Mouse (Mus musculus) kidney, adult 9 months (tissue): Measurements from ENCODE around the gene Ebp.

Source experiments
- DNase-seq: peaks from one replicate; pipeline ENCODE4 v3.0.0; 2022

Ebp gene

DNA sequence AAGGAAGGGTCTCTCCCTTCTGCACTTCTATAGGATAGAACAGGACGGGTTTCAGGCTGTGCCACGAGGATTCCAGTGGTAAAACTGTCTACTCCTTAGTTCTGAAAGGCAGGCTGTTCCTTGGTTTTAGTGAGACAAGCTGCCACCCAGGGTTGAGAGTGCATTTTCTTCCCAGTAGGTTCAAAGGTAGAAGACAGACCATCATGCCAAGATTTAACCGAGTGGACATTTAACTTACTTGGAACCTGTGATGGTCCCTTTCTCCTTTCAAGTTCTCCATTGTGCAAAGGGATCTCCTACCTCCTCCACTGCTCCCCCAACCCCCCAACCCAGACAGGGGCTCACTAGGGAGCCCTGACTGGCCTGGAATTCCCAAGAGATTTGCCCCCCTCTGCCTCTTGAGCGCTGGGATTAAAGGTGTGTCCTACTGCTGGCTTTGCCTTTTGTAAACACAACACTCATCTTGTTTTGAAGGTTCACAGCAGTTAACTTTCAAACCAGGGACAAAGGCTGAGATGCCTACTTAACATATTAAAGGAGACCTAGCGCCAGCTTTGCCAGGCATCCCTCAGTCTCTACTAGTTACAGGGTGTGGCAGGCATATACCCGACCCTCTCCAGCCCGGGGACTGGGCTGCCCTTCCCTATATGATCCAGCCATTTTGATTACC, 10.3 kb downstream of the Ebp start:
- peak; percentile 70 for DNase-seq

DNA sequence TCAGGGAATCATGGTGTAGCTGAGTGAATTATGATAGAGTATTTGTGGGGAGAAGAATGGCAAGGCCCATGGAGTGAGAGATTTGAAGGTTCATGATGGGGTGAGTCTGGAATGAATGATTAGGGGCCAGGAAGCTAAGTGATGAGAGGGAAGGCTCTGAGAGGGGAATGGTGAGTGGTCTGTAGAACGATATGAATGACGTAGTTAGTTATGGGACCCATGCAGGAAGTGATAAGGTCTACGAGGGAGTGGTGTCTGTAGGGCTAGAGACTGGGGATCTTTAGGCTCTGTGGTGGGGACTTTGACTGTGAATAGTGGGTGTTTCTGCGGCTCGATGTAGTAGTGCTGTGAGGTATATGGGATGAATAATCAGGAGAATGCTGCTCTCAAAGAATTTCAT, 13.7 kb downstream of the Ebp start:
- DNase-seq = no peak

DNA sequence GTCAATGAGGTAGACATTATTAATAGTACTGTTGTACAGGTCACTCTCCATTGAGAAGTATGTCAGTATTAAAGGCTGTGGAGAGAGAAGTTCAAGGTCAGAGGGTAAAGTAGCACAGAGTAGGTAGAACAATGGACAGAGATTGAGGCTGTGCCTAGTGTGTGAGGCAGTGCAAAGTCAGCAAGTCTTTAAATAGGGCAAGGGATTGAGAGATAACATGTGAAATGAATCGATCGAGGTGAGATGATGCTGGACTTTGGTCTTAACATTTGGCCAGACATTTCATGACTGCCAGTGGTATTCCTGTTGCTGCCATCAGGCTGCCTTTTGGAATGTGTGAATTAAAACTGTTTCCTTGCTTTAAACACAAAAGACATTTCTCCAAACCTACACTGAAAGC, 14.4 kb downstream of the Ebp start:
- DNase-seq = no peak

DNA sequence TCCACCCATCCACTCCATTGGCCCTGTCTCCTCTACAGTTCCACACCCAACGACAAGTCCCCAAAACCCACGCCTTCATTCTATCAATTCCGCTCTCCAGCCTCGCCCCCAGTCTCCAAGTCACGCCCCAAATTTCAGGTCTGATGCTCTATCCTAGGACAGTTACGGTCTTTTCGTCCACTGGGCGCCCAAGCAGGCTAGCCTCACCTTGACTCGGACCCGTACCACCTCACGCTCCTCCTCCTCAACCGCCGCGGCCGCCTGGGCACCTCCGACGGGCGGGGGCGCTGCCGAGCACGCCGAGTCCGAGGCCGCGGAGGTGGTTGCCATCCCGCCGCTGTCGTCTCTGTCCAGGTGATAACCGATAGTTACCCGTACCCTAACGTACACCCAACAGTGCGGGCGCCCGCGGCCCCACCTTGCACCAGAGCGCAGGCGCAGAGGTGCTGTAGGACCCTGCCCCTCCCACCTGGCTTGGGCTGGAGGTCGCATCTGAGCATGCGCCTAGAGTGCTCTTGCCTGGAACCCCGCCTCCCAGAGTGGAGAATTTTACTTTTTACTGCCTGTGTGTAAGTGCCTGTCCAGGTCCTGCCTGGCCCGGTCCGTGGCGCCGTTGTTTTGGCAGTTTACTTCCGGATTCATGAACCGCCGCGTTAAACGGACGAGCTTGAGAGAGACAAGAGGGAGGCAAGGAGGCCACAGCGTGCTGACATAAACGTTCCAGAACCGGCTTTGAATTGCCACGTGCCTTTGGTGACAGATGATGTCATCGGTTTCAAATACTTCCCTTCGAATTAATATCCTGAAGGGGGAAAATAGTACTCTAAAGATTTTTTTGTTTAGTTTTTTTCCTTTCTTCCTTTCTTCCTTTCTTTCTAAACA, 17.6 kb downstream of the Ebp start, which contains the start of gene Tbc1d25:
Gene Tbc1d25 (minus strand): TSS at position 678 of the 882 bp plus-strand sequence.
- peak; percentile 94 for DNase-seq

- DNase-seq = no peak
These were observed 18.2 kb downstream of the Ebp start for GRCm38 (mm10) chrX:8175169-8175503.

DNA sequence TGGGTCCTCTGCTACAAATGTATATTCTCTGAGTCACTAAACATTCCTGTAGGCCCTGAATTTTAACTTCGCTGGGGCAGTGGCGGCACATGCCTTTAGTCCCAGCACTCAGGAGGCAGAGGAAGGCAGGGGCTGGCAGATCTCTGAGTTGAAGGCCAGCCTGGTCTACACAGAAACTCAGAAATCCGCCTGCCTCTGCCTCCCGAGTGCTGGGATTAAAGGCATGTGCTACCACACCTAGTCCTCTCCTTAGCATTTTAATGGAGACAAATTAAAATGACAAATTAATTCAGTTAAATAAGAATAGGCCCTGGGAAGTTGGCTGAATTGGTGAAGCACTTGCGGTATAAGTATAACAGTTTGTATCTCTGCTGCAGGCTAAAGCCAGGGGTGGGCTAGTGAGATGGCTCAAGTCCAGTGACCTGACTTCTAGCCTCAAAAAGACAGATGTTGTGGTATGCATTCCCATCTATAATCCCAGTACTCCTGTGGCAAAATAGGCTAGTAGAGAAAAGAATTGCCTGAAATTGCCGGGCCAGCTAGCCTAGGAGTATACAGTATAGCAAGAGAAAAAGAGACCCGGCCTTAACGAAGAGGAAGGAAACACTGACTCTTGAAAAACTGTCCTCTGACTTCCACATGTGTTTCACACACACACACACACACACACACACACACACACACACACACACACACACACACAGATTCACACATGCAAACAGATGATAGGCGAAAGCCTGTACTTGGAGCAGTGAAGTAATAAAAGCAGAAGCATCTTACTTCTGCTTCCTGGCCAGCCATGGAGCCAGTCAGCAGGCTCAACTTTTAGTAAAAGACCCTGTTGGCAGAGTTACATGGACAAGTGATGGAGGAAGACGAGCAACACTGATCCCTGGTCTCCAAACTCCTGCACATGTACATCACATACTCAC, 25.3 kb downstream of the Ebp start:
- no peak for DNase-seq

DNA sequence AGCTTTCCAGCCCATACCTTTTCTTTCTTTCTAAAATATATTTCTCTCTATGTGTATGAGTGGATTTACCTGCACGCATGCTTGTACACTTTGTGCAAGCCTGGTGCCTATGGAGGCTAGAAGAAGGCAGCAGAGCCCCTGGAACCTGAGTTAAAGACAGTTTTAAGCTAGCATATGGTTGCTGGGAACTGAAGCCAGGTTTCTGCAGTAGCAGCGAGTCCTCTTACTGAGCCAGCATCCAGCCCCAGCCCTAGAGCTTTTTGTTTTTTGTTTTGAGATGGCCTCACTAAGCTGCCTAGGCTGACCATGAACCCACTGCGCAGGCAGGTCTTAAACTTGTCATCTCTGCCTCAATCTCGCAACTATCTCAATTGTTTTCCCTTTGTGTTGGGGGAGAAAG, 28.8 kb downstream of the Ebp start:
- DNase-seq = no peak

- DNase-seq = no peak
These were observed 30.2 kb downstream of the Ebp start for GRCm38 (mm10) chrX:8163076-8163475.

- DNase-seq = peak; percentile 88
These were observed 47.9 kb downstream of the Ebp start, which contains the start of gene Rbm3 for GRCm38 (mm10) chrX:8145153-8145991. TSS of gene Rbm3 (minus strand) at chrX:8145880.

DNA sequence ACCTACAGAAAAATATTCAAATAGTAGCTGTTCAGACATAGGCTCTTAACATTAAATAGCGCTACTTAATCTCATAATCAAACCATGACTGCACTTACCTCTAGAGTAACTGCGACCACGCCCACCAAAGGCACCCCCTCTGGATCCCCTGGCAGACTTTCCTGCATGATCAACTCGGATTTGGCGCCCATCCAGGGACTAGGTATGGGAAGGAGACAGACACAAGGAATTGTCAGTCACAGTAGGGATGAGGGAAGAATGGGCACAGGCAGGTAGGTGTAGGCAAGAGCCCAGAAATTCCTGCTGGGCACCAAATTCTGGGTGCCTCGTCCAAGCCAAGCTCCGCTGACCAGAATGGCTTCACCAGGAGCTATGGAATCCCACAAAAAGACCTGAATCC, 49.6 kb downstream of the Ebp start:
- no peak for DNase-seq

DNA sequence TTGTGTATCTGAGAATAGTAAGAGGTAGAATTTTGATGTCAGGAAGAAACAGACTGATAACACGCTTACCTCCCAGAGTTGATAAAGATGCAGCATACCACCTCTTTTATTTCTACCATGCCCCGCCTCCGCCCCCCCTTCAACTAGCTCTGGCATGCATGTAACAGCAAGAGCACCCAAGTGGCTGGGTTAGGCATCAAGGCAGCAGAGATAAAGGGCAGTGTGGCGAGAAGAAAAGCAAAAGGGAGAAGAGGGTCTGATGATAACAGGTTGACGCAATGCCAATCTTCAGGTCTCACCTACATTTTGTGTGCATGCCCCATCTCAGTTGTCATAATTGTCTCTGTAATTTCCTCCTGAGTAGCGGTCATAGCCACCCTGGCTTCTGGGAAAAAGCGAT, 50.4 kb downstream of the Ebp start:
- DNase-seq = no peak

DNA sequence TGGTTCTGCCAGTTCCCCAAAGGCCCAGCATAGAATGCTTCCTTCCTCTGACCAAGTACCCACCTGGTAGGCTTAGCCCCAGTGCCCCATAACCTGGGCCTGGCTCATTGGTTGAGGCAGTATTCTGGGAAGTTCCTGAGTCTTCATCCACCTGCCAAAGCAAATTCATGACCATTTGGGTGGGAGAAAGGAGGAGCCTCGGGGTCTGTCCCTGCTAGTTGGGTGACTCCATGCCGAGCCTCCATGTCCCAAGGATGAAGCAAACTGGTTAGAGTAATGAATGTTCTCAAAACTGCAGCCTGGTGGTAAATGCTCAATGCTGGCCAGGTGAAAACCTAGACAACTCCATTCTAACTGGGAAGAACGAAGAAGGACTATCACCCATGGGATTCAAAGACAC, 52.3 kb downstream of the Ebp start:
- DNase-seq = no peak

DNA sequence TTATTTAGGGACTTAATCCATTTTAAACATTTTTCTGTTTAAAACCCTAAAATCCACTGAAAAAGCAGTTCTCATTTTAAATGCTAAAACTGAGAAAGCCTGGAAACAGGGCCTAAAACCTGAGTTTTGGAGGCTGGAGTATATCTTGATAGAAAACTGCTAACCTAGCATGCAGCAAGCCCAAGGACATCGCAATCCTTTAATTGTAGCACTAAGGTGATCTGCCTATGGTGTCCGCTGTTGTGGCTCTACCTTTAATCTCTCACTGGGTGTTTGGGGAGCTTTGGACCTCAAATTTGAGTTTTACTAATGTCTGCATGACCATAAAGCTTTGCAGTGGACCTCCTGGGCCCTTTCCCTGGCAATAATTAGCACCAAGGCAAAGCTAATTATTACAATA, 52.9 kb downstream of the Ebp start:
- no peak for DNase-seq

DNA sequence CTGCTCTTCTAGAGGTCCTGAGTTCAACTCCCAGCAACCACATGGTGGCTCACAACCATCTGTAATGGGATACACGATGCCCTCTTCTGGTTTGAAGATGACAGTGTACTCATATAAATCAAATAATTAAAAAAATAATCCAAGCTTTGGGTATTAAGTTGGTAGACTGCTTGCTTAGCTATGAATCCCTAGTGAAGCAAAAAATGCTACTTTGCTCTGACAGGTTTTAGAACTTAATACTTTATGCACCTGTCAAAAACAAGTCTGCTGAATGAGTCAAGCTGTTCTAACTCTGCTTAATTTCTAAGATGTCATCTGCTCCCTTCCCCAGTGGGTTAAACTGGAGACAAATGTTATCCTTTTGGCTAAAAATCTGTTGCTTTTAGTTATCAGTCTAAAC, 53.8 kb downstream of the Ebp start:
- no peak for DNase-seq

- DNase-seq = no peak
These were observed 57.4 kb downstream of the Ebp start for GRCm38 (mm10) chrX:8135886-8136285.
